Mouse (Mus musculus) CD4-positive, CD25-positive, alpha-beta regulatory T cell, adult 2 months (primary cell): ENCODE measurements at regions not wholly inside any gene's neighbourhood (a gene's known extent, or its start where the extent isn't known, plus 50 kb on each side); places are given as distances from the start of the nearest gene placed in this dataset.

Experiments used
- DNase-seq: peaks from one replicate; pipeline ENCODE4 v3.0.0-alpha.2; 2012; ENCODE audit warnings: low read depth, low spot score

- no peak for DNase-seq
These were observed 126.0 kb upstream of the Rcn1 start for GRCm38 (mm10) chr2:105525111-105525610.

- no peak for DNase-seq
These were observed 129.4 kb upstream of the Rcn1 start for GRCm38 (mm10) chr2:105528535-105528934.

- no peak for DNase-seq
These were observed 124.6 kb upstream of the Pax6 start for GRCm38 (mm10) chr2:105544099-105544498.

- DNase-seq: no peak
These were observed 116.6 kb upstream of the Pax6 start for GRCm38 (mm10) chr2:105552092-105552491.

GRCm38 (mm10) chr2:105586782-105587181, 81.9 kb upstream of the Pax6 start:
- no peak for DNase-seq

- DNase-seq: no peak
These were observed 74.6 kb upstream of the Pax6 start for GRCm38 (mm10) chr2:105594131-105594530.

- DNase-seq: no peak
These were observed 64.1 kb upstream of the Pax6 start for GRCm38 (mm10) chr2:105604553-105605116.

- no peak for DNase-seq
These were observed 60.6 kb upstream of the Pax6 start for GRCm38 (mm10) chr2:105607969-105608538.

- DNase-seq: no peak
These were observed 59.9 kb upstream of the Pax6 start for GRCm38 (mm10) chr2:105608756-105609155.

- DNase-seq: no peak
These were observed 57.7 kb upstream of the Pax6 start for GRCm38 (mm10) chr2:105611014-105611413.

GRCm38 (mm10) chr2:105611651-105612050, 57.0 kb upstream of the Pax6 start:
- no peak for DNase-seq

GRCm38 (mm10) chr2:105612051-105612664, 56.5 kb upstream of the Pax6 start:
- no peak for DNase-seq

- no peak for DNase-seq
These were observed 56.0 kb upstream of the Pax6 start for GRCm38 (mm10) chr2:105612706-105613105.

GRCm38 (mm10) chr2:105613243-105613642, 55.5 kb upstream of the Pax6 start:
- DNase-seq: no peak

GRCm38 (mm10) chr2:105615891-105616733, 52.6 kb upstream of the Pax6 start:
- DNase-seq: peak; percentile 3
